Mouse (Mus musculus) megakaryocyte-erythroid progenitor cell, adult 5-6 weeks (primary cell): Measurements from ENCODE around the gene Olfr229. TPM values are rescaled to one million over a fixed set of nuclear protein-coding genes. Genes with fewer than 3 reads are reported as not detected.
"Not testable (repeated sequence)": the region's sequence is repeated elsewhere in the genome, so short reads cannot be mapped to it uniquely, and the experiment has no call there.

Experiments
- ATAC-seq: replicated peaks from 2 replicates; pipeline ENCODE4 v1.8.0; 2016; ENCODE audit warnings: mild to moderate bottlenecking, inconsistent platforms; ENCODE audit not compliant: severe bottlenecking, poor library complexity, low FRiP score, low TSS enrichment
- total RNA-seq, 2 experiments: library from RNA; stranded (forward) in 1 of 2; stranded (reverse) in 1 of 2; fragments of 200-1000, 215-1000 nt in 1 of 2; fragments of >200 nt in 1 of 2; fragmentation: Nextera tagmentation in 1 of 2; gene quantifications; 2 replicates each; pipeline ENCODE4 v1.2.3; 2014 to 2017

The Olfr229 gene
- total RNA-seq (2014; fragmentation: Nextera tagmentation) (not detected in 2 replicates), total RNA-seq (2017) (not detected in 2 replicates)

- ATAC-seq: no peak
Measured at GRCm38 (mm10) chr9:39907036-39907435, at the start of gene Olfr229. TSS of gene Olfr229 (plus strand) at chr9:39907336.

DNA sequence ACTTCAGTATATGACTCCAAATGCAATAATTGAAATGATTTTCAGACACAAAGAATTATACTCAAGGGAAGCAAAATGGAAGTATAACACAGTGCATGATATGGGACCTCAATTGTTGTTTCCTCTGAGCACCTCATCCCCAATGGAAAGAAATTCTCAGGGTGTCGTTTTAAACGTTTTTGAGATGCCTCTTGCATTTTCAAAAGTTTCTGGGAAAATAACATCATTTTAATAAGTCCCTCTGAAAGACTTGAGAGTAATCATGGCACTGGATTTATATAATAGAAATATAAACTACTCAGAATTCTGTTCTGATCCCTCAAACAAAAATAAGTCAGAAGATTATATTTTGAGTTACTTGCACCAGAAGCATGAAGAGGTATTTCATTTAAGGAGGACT lies 41.0 kb upstream of the Olfr229 start, which contains the start of gene Olfr972:
Gene Olfr972 (plus strand): TSS at position 301 of the 400 bp plus-strand sequence.
- no peak for ATAC-seq

GRCm38 (mm10) chr9:39871986-39872385 lies 35.1 kb upstream of the Olfr229 start:
- not testable (repeated sequence) for ATAC-seq

DNA sequence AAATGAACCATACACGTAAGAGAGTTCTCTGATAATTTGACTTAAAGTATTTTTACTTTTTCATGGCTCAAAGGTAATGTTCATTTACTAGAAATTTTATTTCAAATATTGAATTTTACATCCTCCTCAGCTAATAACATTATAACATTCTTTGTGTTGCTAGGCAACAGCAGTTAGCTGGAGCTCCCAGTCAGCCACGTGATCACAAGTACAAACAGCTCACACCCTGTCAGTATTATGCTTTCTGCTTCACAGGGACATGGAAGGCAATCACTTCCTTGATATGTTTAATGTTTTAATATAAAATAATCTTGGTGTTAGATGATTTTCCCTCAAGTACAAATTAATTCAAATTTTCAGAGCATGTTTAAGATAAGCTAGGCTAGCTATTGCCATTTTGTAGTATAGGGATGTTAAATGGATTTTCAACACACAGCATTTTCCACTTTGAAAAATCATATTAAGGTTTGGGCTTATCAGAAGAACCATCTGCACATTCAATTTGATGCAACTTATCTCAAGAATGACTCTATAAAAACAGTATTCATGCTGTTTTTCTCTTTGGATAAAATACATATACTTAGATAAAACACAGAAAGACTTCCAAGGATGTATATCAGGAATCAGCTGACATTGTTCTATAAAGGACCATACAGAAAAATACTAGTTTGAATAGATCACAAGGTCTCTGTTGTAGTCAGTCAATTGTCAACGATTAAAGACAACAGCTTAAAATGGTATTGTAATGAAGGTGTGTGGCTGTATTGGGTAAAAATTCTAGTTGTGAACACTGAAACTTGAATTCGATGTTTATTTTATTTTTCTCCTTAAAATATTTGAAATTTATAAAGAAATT lies 29.4 kb upstream of the Olfr229 start:
- not testable (repeated sequence) for ATAC-seq

DNA sequence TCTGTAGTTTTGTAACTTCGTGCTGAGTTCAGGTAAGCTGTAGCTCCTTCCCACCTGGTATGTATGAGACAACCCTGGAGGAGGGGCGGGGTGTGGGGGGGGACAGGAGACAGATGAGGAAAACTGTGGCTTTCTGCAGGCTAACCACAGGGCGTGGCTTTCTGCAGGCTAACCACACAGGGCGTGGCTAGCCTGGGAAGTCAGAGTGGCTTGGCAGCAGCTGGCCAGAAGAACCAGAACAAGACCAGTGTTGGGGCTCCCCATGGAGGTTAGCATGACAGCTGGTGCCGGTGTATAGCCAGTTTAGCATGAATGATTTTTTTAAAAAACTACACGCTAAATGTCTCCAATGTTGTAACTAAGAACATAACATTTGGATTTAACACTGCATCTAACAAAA lies 2.0 kb upstream of the Olfr229 start:
- ATAC-seq: peak; percentile 75

DNA sequence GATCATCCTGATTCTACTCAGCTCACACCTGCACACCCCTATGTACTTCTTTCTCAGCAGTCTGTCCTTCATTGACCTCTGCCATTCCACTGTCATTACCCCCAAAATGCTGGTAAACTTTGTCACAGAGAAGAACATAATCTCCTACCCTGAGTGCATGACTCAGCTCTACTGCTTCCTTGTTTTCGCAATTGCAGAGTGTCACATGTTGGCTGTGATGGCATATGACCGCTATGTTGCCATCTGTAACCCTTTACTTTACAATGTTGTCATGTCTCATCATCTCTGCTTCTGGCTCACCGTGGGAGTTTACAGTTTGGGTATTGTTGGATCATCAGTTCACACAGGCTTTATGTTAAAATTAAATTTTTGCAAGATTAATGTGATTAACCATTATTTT lies 2.8 kb downstream of the Olfr229 start:
- no peak for ATAC-seq

DNA sequence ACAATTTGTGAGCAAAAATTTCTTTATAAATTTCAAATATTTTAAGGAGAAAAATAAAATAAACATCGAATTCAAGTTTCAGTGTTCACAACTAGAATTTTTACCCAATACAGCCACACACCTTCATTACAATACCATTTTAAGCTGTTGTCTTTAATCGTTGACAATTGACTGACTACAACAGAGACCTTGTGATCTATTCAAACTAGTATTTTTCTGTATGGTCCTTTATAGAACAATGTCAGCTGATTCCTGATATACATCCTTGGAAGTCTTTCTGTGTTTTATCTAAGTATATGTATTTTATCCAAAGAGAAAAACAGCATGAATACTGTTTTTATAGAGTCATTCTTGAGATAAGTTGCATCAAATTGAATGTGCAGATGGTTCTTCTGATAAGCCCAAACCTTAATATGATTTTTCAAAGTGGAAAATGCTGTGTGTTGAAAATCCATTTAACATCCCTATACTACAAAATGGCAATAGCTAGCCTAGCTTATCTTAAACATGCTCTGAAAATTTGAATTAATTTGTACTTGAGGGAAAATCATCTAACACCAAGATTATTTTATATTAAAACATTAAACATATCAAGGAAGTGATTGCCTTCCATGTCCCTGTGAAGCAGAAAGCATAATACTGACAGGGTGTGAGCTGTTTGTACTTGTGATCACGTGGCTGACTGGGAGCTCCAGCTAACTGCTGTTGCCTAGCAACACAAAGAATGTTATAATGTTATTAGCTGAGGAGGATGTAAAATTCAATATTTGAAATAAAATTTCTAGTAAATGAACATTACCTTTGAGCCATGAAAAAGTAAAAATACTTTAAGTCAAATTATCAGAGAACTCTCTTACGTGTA lies 21.1 kb downstream of the Olfr229 start:
- not testable (repeated sequence) for ATAC-seq

DNA sequence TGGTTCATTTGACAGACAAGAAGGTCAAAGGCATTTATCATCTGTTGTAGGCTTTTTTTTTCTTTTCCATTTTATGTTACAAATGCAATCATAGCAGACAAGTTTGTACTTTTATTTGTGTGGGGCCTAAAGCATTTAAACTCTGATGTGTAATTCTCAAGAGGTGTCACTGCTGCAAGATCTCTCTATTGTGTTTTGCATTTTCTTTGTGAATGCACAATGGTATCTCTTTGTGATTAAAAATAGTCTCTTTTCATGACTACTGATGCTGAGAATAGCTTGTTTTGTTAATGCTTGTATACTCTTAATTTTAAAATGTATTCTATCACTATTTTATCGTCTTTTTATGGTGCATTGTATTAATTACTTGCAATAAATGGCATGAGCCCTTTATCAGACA lies 21.7 kb downstream of the Olfr229 start:
- ATAC-seq: not testable (repeated sequence)

- no peak for ATAC-seq
Measured at GRCm38 (mm10) chr9:39937201-39937600, 30.1 kb downstream of the Olfr229 start, which contains the start of gene Olfr974. TSS of gene Olfr974 (plus strand) at chr9:39937501.

DNA sequence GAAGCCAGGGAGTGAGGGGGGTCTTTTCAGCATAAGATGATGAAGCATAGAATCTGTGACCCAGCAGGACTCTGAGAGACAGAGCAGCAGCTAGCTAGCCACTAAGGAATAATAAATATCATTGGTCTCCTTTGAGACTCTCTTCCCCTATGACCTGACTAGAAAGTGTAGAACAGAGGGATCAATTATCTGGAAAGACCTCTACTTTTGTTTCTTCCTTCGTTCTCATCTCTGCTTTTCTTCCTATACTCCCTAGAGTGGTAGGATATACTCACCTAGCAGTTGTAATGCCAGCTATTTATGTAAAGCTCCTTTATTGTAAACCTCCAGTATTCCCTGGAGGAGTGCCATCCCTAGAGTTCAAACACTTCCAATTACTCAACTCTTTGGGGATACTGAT lies 44.8 kb downstream of the Olfr229 start, which contains the start of gene Olfr975:
Gene Olfr975 (minus strand): TSS at position 101 of the 400 bp plus-strand sequence.
- ATAC-seq: no peak

GRCm38 (mm10) chr9:39961033-39961432 lies 53.9 kb downstream of the Olfr229 start, which contains the start of gene Olfr976:
TSS of gene Olfr976 (minus strand) at chr9:39961133.
- not testable (repeated sequence) for ATAC-seq

Other genes starting within 250 kb of the Olfr229 start
- not detected in 2 replicates for gene Olfr963, start 240.1 kb upstream of the Olfr229 start, total RNA-seq (2014; fragmentation: Nextera tagmentation)
- gene Olfr963, start 240.1 kb upstream of the Olfr229 start, total RNA-seq (2017): not detected in 2 replicates
- not detected in 2 replicates for gene Olfr149, start 200.2 kb upstream of the Olfr229 start, total RNA-seq (2014; fragmentation: Nextera tagmentation)
- gene Olfr149, start 200.2 kb upstream of the Olfr229 start, total RNA-seq (2017): not detected in 2 replicates
- not detected in 2 replicates for gene Olfr965, start 196.0 kb upstream of the Olfr229 start, total RNA-seq (2014; fragmentation: Nextera tagmentation)
- not detected in 2 replicates for gene Olfr965, start 196.0 kb upstream of the Olfr229 start, total RNA-seq (2017)
- not detected in 2 replicates for gene Olfr150, start 176.4 kb upstream of the Olfr229 start, total RNA-seq (2014; fragmentation: Nextera tagmentation)
- gene Olfr150, start 176.4 kb upstream of the Olfr229 start, total RNA-seq (2017): not detected in 2 replicates
- not detected in 2 replicates for gene Olfr967, start 161.1 kb upstream of the Olfr229 start, total RNA-seq (2014; fragmentation: Nextera tagmentation)
- not detected in 2 replicates for gene Olfr967, start 161.1 kb upstream of the Olfr229 start, total RNA-seq (2017)
- gene Olfr968, start 124.1 kb upstream of the Olfr229 start, total RNA-seq (2014; fragmentation: Nextera tagmentation): not detected in 2 replicates
- not detected in 2 replicates for gene Olfr968, start 124.1 kb upstream of the Olfr229 start, total RNA-seq (2017)
- not detected in 2 replicates for gene Olfr969, start 116.4 kb upstream of the Olfr229 start, total RNA-seq (2014; fragmentation: Nextera tagmentation)
- not detected in 2 replicates for gene Olfr969, start 116.4 kb upstream of the Olfr229 start, total RNA-seq (2017)
- gene Olfr970, start 98.5 kb upstream of the Olfr229 start, total RNA-seq (2014; fragmentation: Nextera tagmentation): not detected in 2 replicates
- gene Olfr970, start 98.5 kb upstream of the Olfr229 start, total RNA-seq (2017): not detected in 2 replicates
- gene Olfr971, start 70.5 kb upstream of the Olfr229 start, total RNA-seq (2014; fragmentation: Nextera tagmentation): not detected in 2 replicates
- not detected in 2 replicates for gene Olfr971, start 70.5 kb upstream of the Olfr229 start, total RNA-seq (2017)
- not detected in 2 replicates for gene Olfr972, start 40.9 kb upstream of the Olfr229 start, total RNA-seq (2014; fragmentation: Nextera tagmentation)
- gene Olfr972, start 40.9 kb upstream of the Olfr229 start, total RNA-seq (2017): not detected in 2 replicates
- not detected in 2 replicates for gene Olfr974, start 30.2 kb downstream of the Olfr229 start, total RNA-seq (2014; fragmentation: Nextera tagmentation)
- not detected in 2 replicates for gene Olfr974, start 30.2 kb downstream of the Olfr229 start, total RNA-seq (2017)
- not detected in 2 replicates for gene Olfr975, start 44.7 kb downstream of the Olfr229 start, total RNA-seq (2014; fragmentation: Nextera tagmentation)
- gene Olfr975, start 44.7 kb downstream of the Olfr229 start, total RNA-seq (2017): not detected in 2 replicates
- gene Olfr976, start 53.8 kb downstream of the Olfr229 start, total RNA-seq (2014; fragmentation: Nextera tagmentation): not detected in 2 replicates
- not detected in 2 replicates for gene Olfr976, start 53.8 kb downstream of the Olfr229 start, total RNA-seq (2017)
- not detected in 2 replicates for gene Olfr978, start 84.8 kb downstream of the Olfr229 start, total RNA-seq (2014; fragmentation: Nextera tagmentation)
- not detected in 2 replicates for gene Olfr978, start 84.8 kb downstream of the Olfr229 start, total RNA-seq (2017)
- gene Olfr979, start 96.1 kb downstream of the Olfr229 start, total RNA-seq (2014; fragmentation: Nextera tagmentation): not detected in 2 replicates
- not detected in 2 replicates for gene Olfr979, start 96.1 kb downstream of the Olfr229 start, total RNA-seq (2017)
- not detected in 2 replicates for gene Olfr980, start 102.2 kb downstream of the Olfr229 start, total RNA-seq (2014; fragmentation: Nextera tagmentation)
- not detected in 2 replicates for gene Olfr980, start 102.2 kb downstream of the Olfr229 start, total RNA-seq (2017)
- not detected in 2 replicates for gene Olfr981, start 114.1 kb downstream of the Olfr229 start, total RNA-seq (2014; fragmentation: Nextera tagmentation)
- not detected in 2 replicates for gene Olfr981, start 114.1 kb downstream of the Olfr229 start, total RNA-seq (2017)
- not detected in 2 replicates for gene Olfr982, start 166.5 kb downstream of the Olfr229 start, total RNA-seq (2014; fragmentation: Nextera tagmentation)
- gene Olfr982, start 166.5 kb downstream of the Olfr229 start, total RNA-seq (2017): not detected in 2 replicates
- gene Olfr983, start 186.3 kb downstream of the Olfr229 start, total RNA-seq (2014; fragmentation: Nextera tagmentation): not detected in 2 replicates
- not detected in 2 replicates for gene Olfr983, start 186.3 kb downstream of the Olfr229 start, total RNA-seq (2017)
- gene Olfr984, start 206.9 kb downstream of the Olfr229 start, total RNA-seq (2014; fragmentation: Nextera tagmentation): not detected in 2 replicates
- gene Olfr984, start 206.9 kb downstream of the Olfr229 start, total RNA-seq (2017): not detected in 2 replicates
- gene Olfr985, start 222.8 kb downstream of the Olfr229 start, total RNA-seq (2014; fragmentation: Nextera tagmentation): not detected in 2 replicates
- gene Olfr985, start 222.8 kb downstream of the Olfr229 start, total RNA-seq (2017): not detected in 2 replicates
- not detected in 2 replicates for gene Tmem225, start 240.8 kb downstream of the Olfr229 start, total RNA-seq (2014; fragmentation: Nextera tagmentation)
- gene Tmem225, start 240.8 kb downstream of the Olfr229 start, total RNA-seq (2017): not detected in 2 replicates